Mouse (Mus musculus): ENCODE measurements around the gene Zfpm1. TPM values are rescaled to one million over a fixed set of nuclear protein-coding genes. Genes with fewer than 3 reads are reported as not detected.

Gene Zfpm1
- polyA plus RNA-seq, 1 experiment from 2014 or later, result 5.7 TPM

- WGBS, result 50% methylated on average over 9 of the region's 9 CpGs
- Histone ChIP-seq H3K9ac (no peak overlapping the region), H3K4me1 (no peaks in the 10 kb centered on the region), H3K36me3 (no peaks in the 10 kb centered on the region), H3K4me3 (replicated peaks) (no peak overlapping the region), H3K4me2 (no peak overlapping the region), H3K9me3 (no peaks in the 10 kb centered on the region), H3K27ac (no peak overlapping the region), H3K27me3 (replicated peaks) (no peaks in the 10 kb centered on the region)
- ATAC-seq (ENCODE audit: insufficient read depth, low FRiP score, low read depth), result no peak
These were observed 21.2 kb upstream of the Zfpm1 start for GRCm38 (mm10) chr8:122260755-122261154.

- no peaks in the 10 kb centered on the region for H3K9me3 ChIP-seq
- no peaks in the 10 kb centered on the region for H3K4me1 ChIP-seq
- no peak overlapping the region for H3K9ac ChIP-seq
- no peaks in the 10 kb centered on the region for H3K27me3 ChIP-seq (replicated peaks)
- no peak overlapping the region for H3K4me3 ChIP-seq (replicated peaks)
- no peak overlapping the region for H3K4me2 ChIP-seq
- H3K36me3 ChIP-seq, result no peaks in the 10 kb centered on the region
- no peak for ATAC-seq (ENCODE audit: insufficient read depth, low FRiP score, low read depth)
- H3K27ac ChIP-seq, result no peak overlapping the region
- WGBS, result 67% methylated on average over 16 of the region's 16 CpGs
These were observed 19.1 kb upstream of the Zfpm1 start for GRCm38 (mm10) chr8:122262835-122263234.

- Histone ChIP-seq H3K9ac (no peak overlapping the region), H3K27me3 (replicated peaks) (no peaks in the 10 kb centered on the region), H3K4me2 (no peak overlapping the region), H3K9me3 (no peaks in the 10 kb centered on the region), H3K4me1 (peaks cover 7% of the 10 kb centered on the region; the same call in 1 of the 2 replicates), H3K4me3 (replicated peaks) (no peak overlapping the region), H3K36me3 (no peaks in the 10 kb centered on the region), H3K27ac (no peak overlapping the region)
- no peak for ATAC-seq (ENCODE audit: insufficient read depth, low FRiP score, low read depth)
- WGBS, result 42% methylated on average over 9 of the region's 9 CpGs
These were observed 17.7 kb upstream of the Zfpm1 start for GRCm38 (mm10) chr8:122264243-122264642.

- H3K9ac ChIP-seq, result no peak overlapping the region
- ATAC-seq (ENCODE audit: insufficient read depth, low FRiP score, low read depth), result no peak
- no peaks in the 10 kb centered on the region for H3K36me3 ChIP-seq
- no peak overlapping the region for H3K27ac ChIP-seq
- H3K27me3 ChIP-seq (replicated peaks), result peaks cover 7% of the 10 kb centered on the region; the same call in 1 of the 2 replicates
- WGBS, result 83% methylated on average over 8 of the region's 8 CpGs
- H3K9me3 ChIP-seq, result no peaks in the 10 kb centered on the region
- H3K4me1 ChIP-seq, result peaks cover 7% of the 10 kb centered on the region; the same call in 1 of the 2 replicates
- no peak overlapping the region for H3K4me2 ChIP-seq
- H3K4me3 ChIP-seq (replicated peaks), result no peak overlapping the region
These were observed 16.4 kb upstream of the Zfpm1 start for GRCm38 (mm10) chr8:122265522-122265921.

GRCm38 (mm10) chr8:122266867-122267266, 15.1 kb upstream of the Zfpm1 start:
- H3K36me3 ChIP-seq, result no peaks in the 10 kb centered on the region
- no peak overlapping the region for H3K4me3 ChIP-seq (replicated peaks)
- no peak overlapping the region for H3K4me2 ChIP-seq
- 63% methylated on average over 13 of the region's 13 CpGs for WGBS
- H3K9ac ChIP-seq, result no peak overlapping the region
- ATAC-seq (ENCODE audit: insufficient read depth, low FRiP score, low read depth), result no peak
- peaks cover 7% of the 10 kb centered on the region; the same call in 1 of the 2 replicates for H3K4me1 ChIP-seq
- no peak overlapping the region for H3K27ac ChIP-seq
- H3K27me3 ChIP-seq (replicated peaks), result peaks cover 8% of the 10 kb centered on the region; the same call in 1 of the 2 replicates
- no peaks in the 10 kb centered on the region for H3K9me3 ChIP-seq

GRCm38 (mm10) chr8:122268861-122269260, 13.1 kb upstream of the Zfpm1 start:
- no peak overlapping the region for H3K27ac ChIP-seq
- H3K36me3 ChIP-seq, result no peaks in the 10 kb centered on the region
- H3K4me3 ChIP-seq (replicated peaks), result peak overlapping the region; percentile 33
- H3K27me3 ChIP-seq (replicated peaks), result peaks cover 8% of the 10 kb centered on the region; the same call in 1 of the 2 replicates
- ATAC-seq (ENCODE audit: insufficient read depth, low FRiP score, low read depth), result no peak
- H3K9ac ChIP-seq, result no peak overlapping the region
- 59% methylated on average over 24 of the region's 24 CpGs for WGBS
- H3K4me2 ChIP-seq, result peak overlapping the region; percentile 65
- no peaks in the 10 kb centered on the region for H3K9me3 ChIP-seq
- H3K4me1 ChIP-seq, result peaks cover 16% of the 10 kb centered on the region; the same call in 1 of the 2 replicates

- Histone ChIP-seq H3K4me3 (replicated peaks) (peak overlapping the region; percentile 33), H3K27ac (no peak overlapping the region), H3K9me3 (no peaks in the 10 kb centered on the region), H3K4me1 (peaks cover 21% of the 10 kb centered on the region; the same call in 1 of the 2 replicates), H3K9ac (no peak overlapping the region), H3K27me3 (replicated peaks) (peaks cover 8% of the 10 kb centered on the region; the same call in 1 of the 2 replicates), H3K36me3 (no peaks in the 10 kb centered on the region), H3K4me2 (peak overlapping the region; percentile 65)
- ATAC-seq (ENCODE audit: insufficient read depth, low FRiP score, low read depth), result peak; percentile 48; the same call in 1 of the 2 replicates
- WGBS, result 5% methylated on average over 21 of the region's 21 CpGs
These were observed 12.5 kb upstream of the Zfpm1 start for GRCm38 (mm10) chr8:122269404-122269803.

- H3K9ac ChIP-seq, result no peak overlapping the region
- H3K27ac ChIP-seq, result no peak overlapping the region
- peaks cover 8% of the 10 kb centered on the region; the same call in 1 of the 2 replicates for H3K27me3 ChIP-seq (replicated peaks)
- H3K4me1 ChIP-seq, result peaks cover 30% of the 10 kb centered on the region; the same call in 1 of the 2 replicates
- 75% methylated on average over 7 of the region's 7 CpGs for WGBS
- no peak overlapping the region for H3K4me3 ChIP-seq (replicated peaks)
- no peaks in the 10 kb centered on the region for H3K36me3 ChIP-seq
- H3K4me2 ChIP-seq, result no peak overlapping the region
- H3K9me3 ChIP-seq, result no peaks in the 10 kb centered on the region
- no peak for ATAC-seq (ENCODE audit: insufficient read depth, low FRiP score, low read depth)
These were observed 11.4 kb upstream of the Zfpm1 start for GRCm38 (mm10) chr8:122270555-122270954.

GRCm38 (mm10) chr8:122273152-122273551, 8.8 kb upstream of the Zfpm1 start:
- H3K9me3 ChIP-seq, result no peaks in the 10 kb centered on the region
- no peak overlapping the region for H3K9ac ChIP-seq
- H3K4me2 ChIP-seq, result no peak overlapping the region
- no peaks in the 10 kb centered on the region for H3K36me3 ChIP-seq
- WGBS, result 4% methylated on average over 5 of the region's 5 CpGs
- no peak overlapping the region for H3K27ac ChIP-seq
- H3K27me3 ChIP-seq (replicated peaks), result peaks cover 8% of the 10 kb centered on the region; the same call in 1 of the 2 replicates
- ATAC-seq (ENCODE audit: insufficient read depth, low FRiP score, low read depth), result peak; percentile 62
- no peak overlapping the region for H3K4me3 ChIP-seq (replicated peaks)
- peaks cover 30% of the 10 kb centered on the region; the same call in 1 of the 2 replicates for H3K4me1 ChIP-seq

- 31% methylated on average over 7 of the region's 7 CpGs for WGBS
- H3K4me2 ChIP-seq, result no peak overlapping the region
- ATAC-seq (ENCODE audit: insufficient read depth, low FRiP score, low read depth), result peak; percentile 51; the same call in 1 of the 2 replicates
- peaks cover 27% of the 10 kb centered on the region; the same call in 1 of the 2 replicates for H3K4me1 ChIP-seq
- H3K36me3 ChIP-seq, result no peaks in the 10 kb centered on the region
- no peak overlapping the region for H3K27ac ChIP-seq
- H3K4me3 ChIP-seq (replicated peaks), result no peak overlapping the region
- no peak overlapping the region for H3K9ac ChIP-seq
- H3K9me3 ChIP-seq, result no peaks in the 10 kb centered on the region
- peaks cover 8% of the 10 kb centered on the region; the same call in 1 of the 2 replicates for H3K27me3 ChIP-seq (replicated peaks)
These were observed 8.1 kb upstream of the Zfpm1 start for GRCm38 (mm10) chr8:122273826-122274225.

GRCm38 (mm10) chr8:122274651-122275391, 7.1 kb upstream of the Zfpm1 start:
- Histone ChIP-seq H3K9ac (no peak overlapping the region), H3K4me3 (replicated peaks) (no peak overlapping the region), H3K4me2 (no peak overlapping the region), H3K4me1 (peaks cover 23% of the 10 kb centered on the region; the same call in 1 of the 2 replicates), H3K9me3 (no peaks in the 10 kb centered on the region), H3K36me3 (no peaks in the 10 kb centered on the region), H3K27me3 (replicated peaks) (peaks cover 8% of the 10 kb centered on the region; the same call in 1 of the 2 replicates), H3K27ac (no peak overlapping the region)
- 70% methylated on average over 11 of the region's 11 CpGs for WGBS
- no peak for ATAC-seq (ENCODE audit: insufficient read depth, low FRiP score, low read depth)

- H3K9me3 ChIP-seq, result no peaks in the 10 kb centered on the region
- H3K4me3 ChIP-seq (replicated peaks), result no peak overlapping the region
- H3K4me2 ChIP-seq, result no peak overlapping the region
- no peak for ATAC-seq (ENCODE audit: insufficient read depth, low FRiP score, low read depth)
- H3K9ac ChIP-seq, result no peak overlapping the region
- H3K4me1 ChIP-seq, result peaks cover 34% of the 10 kb centered on the region
- H3K36me3 ChIP-seq, result no peaks in the 10 kb centered on the region
- no peak overlapping the region for H3K27ac ChIP-seq
- H3K27me3 ChIP-seq (replicated peaks), result no peaks in the 10 kb centered on the region
- 91% methylated on average over 5 of the region's 5 CpGs for WGBS
These were observed 5.6 kb upstream of the Zfpm1 start for GRCm38 (mm10) chr8:122276308-122276707.

Data from stomach, embryonic 15.5 days (tissue).